Mouse (Mus musculus) kidney, adult 2 months (tissue): ENCODE results near the gene Atp7b. TPM values are rescaled to one million over a fixed set of nuclear protein-coding genes. Genes with fewer than 3 reads are reported as not detected.

ENCODE experiments used
- DNase-seq: peaks from one replicate; pipeline ENCODE4 v3.0.0; 2021
- H3K27ac ChIP-seq: fragments of 200-500 bp; 2 replicates; pipeline ENCODE4 v1.5.1; 2012; ENCODE audit warnings: low read depth, low read length, control low read depth, inconsistent platforms; ENCODE audit not compliant: insufficient read depth
- H3K27me3 ChIP-seq: fragments of 200-500 bp; replicated peaks from 2 replicates; pipeline ENCODE4 v1.6.1; 2012; ENCODE audit warnings: mild to moderate bottlenecking, moderate library complexity, low read length, inconsistent platforms; ENCODE audit not compliant: control insufficient read depth, insufficient read depth
- H3K36me3 ChIP-seq: fragments of 200-500 bp; 2 replicates; pipeline ENCODE4 v1.6.1; 2012; ENCODE audit warnings: mild to moderate bottlenecking, moderate library complexity, low read length, inconsistent platforms; ENCODE audit not compliant: control insufficient read depth, insufficient read depth
- H3K4me1 ChIP-seq: fragments of 200-500 bp; 2 replicates; pipeline ENCODE4 v1.6.1; 2011; ENCODE audit warnings: low read length; ENCODE audit not compliant: control insufficient read depth, insufficient read depth
- H3K4me3 ChIP-seq: fragments of 200-500 bp; 2 replicates; pipeline ENCODE4 v1.5.1; 2011; ENCODE audit warnings: mild to moderate bottlenecking, low read depth, low read length, control low read depth; ENCODE audit not compliant: insufficient read depth
- CTCF ChIP-seq: fragments of 200-500 bp; conservative IDR thresholded peaks from 2 replicates; pipeline ENCODE4 v1.5.1; 2011; ENCODE audit warnings: low read depth, mild to moderate bottlenecking, control low read depth, low read length, moderate library complexity, mixed read lengths; ENCODE audit not compliant: insufficient read depth, insufficient read length
- POLR2A ChIP-seq: fragments of 200-500 bp; IDR thresholded peaks from one replicate; pipeline ENCODE4 v1.6.1; 2011; ENCODE audit warnings: low read depth, low read length, control low read depth
- WGBS: fragments of 180-500 bp; shearing (Covaris S2); methylation state at CpG from one replicate; pipeline ENCODE4 v1.1.7; 2018; 5-methylcytosine and 5-hydroxymethylcytosine counted together
- polyA plus RNA-seq: library from polyadenylated mRNA; depleted of rRNA; stranded (reverse); fragments of >200 nt; gene quantifications from 2 replicates; pipeline ENCODE4 v1.2.3, GENCODE M21; 2012; rRNA removed

Atp7b gene
- polyA plus RNA-seq, 1 experiment: 1.1 TPM

- no peaks in the 10 kb centered on the region for H3K4me1 ChIP-seq
- no peaks in the 10 kb centered on the region for H3K27me3 ChIP-seq
- no peak for TF ChIP-seq POLR2A
- no peak for TF ChIP-seq CTCF
- H3K27ac ChIP-seq: no peak within 1 kb of the TSS
- no peaks in the 10 kb centered on the region for H3K36me3 ChIP-seq
- 79% methylated on average over 2 of the region's 2 CpGs for WGBS
- no peak within 1 kb of the TSS for H3K4me3 ChIP-seq
- no peak for DNase-seq
Measured at GRCm38 (mm10) chr8:21958414-21958813, 101.7 kb downstream of the Atp7b start, which contains the start of gene Fam90a1a. Fam90a1a (plus strand) TSS chr8:21958714.

- DNase-seq: no peak
- Histone ChIP-seq H3K36me3 (no peaks in the 10 kb centered on the region), H3K27me3 (no peaks in the 10 kb centered on the region), H3K4me1 (no peaks in the 10 kb centered on the region), H3K27ac (no peak overlapping the region), H3K4me3 (no peak overlapping the region)
- TF ChIP-seq CTCF: no peak
- TF ChIP-seq POLR2A: no peak
- WGBS: 80% methylated on average over 3 of the region's 3 CpGs
Measured at GRCm38 (mm10) chr8:21956336-21956735, 103.8 kb downstream of the Atp7b start.

- H3K27ac ChIP-seq: no peak overlapping the region
- peak; percentile 51 for DNase-seq
- 5% methylated on average over 9 of the region's 9 CpGs for WGBS
- H3K36me3 ChIP-seq: no peaks in the 10 kb centered on the region
- H3K27me3 ChIP-seq: no peaks in the 10 kb centered on the region
- no peak overlapping the region for H3K4me3 ChIP-seq
- no peaks in the 10 kb centered on the region for H3K4me1 ChIP-seq
- TF ChIP-seq POLR2A: no peak
- TF ChIP-seq CTCF: peak; percentile 68
Measured at GRCm38 (mm10) chr8:21955321-21955720, 104.8 kb downstream of the Atp7b start.

- Histone ChIP-seq H3K4me3 (no peak overlapping the region), H3K27ac (no peak overlapping the region), H3K36me3 (no peaks in the 10 kb centered on the region), H3K4me1 (peaks cover 6% of the 10 kb centered on the region), H3K27me3 (no peaks in the 10 kb centered on the region)
- TF ChIP-seq CTCF: no peak
- TF ChIP-seq POLR2A: no peak
- DNase-seq: peak; percentile 26
- WGBS: 33% methylated on average over 9 of the region's 9 CpGs
Measured at GRCm38 (mm10) chr8:21947311-21948017, 112.6 kb downstream of the Atp7b start.

GRCm38 (mm10) chr8:21946462-21946861, 113.6 kb downstream of the Atp7b start, which contains the start of gene Defb13:
Defb13 (plus strand) TSS chr8:21946762.
- TF ChIP-seq CTCF: no peak
- no peak for TF ChIP-seq POLR2A
- H3K4me1 ChIP-seq: peaks cover 6% of the 10 kb centered on the region
- H3K4me3 ChIP-seq: no peak within 1 kb of the TSS
- H3K27ac ChIP-seq: no peak within 1 kb of the TSS
- DNase-seq: no peak
- H3K27me3 ChIP-seq: no peaks in the 10 kb centered on the region
- WGBS: 65% methylated on average over 6 of the region's 6 CpGs
- H3K36me3 ChIP-seq: no peaks in the 10 kb centered on the region

Other genes starting within 250 kb of the Atp7b start
- gene Defb50, start 236.8 kb downstream of the Atp7b start, polyA plus RNA-seq: not detected in 2 replicates
- 1.5 and 2.4 TPM in 2 replicates for gene Defb2, start 220.4 kb downstream of the Atp7b start, polyA plus RNA-seq
- gene Defb10, start 201.4 kb downstream of the Atp7b start, polyA plus RNA-seq: not detected in 2 replicates
- not detected in 2 replicates for gene Defb9, start 174.9 kb downstream of the Atp7b start, polyA plus RNA-seq
- gene Defb11, start 153.9 kb downstream of the Atp7b start, polyA plus RNA-seq: 3.6 and 3.9 TPM in 2 replicates
- gene Defb15, start 127.6 kb downstream of the Atp7b start, polyA plus RNA-seq: not detected in 2 replicates
- not detected in 2 replicates for gene Defb35, start 122.0 kb downstream of the Atp7b start, polyA plus RNA-seq
- gene Defb13, start 113.5 kb downstream of the Atp7b start, polyA plus RNA-seq: not detected in 2 replicates
- 0.05 TPM in 1 of 2 replicates, not detected in the other for gene Fam90a1a, start 101.6 kb downstream of the Atp7b start, polyA plus RNA-seq
- not detected in 2 replicates for gene Ccdc70, start 90.5 kb downstream of the Atp7b start, polyA plus RNA-seq
- gene Alg11, start 416 bp upstream of the Atp7b start, polyA plus RNA-seq: 3.6 and 5.7 TPM in 2 replicates
- gene Nek5, start 64.7 kb upstream of the Atp7b start, polyA plus RNA-seq: 0.59 and 0.65 TPM in 2 replicates
- gene Nek3, start 106.1 kb upstream of the Atp7b start, polyA plus RNA-seq: 1.6 and 1.7 TPM in 2 replicates
- 0.38 and 0.64 TPM in 2 replicates for gene Ckap2, start 125.5 kb upstream of the Atp7b start, polyA plus RNA-seq
- 12.0 and 15.0 TPM in 2 replicates for gene Vps36, start 132.5 kb upstream of the Atp7b start, polyA plus RNA-seq
- 2.7 and 3.1 TPM in 2 replicates for gene Thsd1, start 167.0 kb upstream of the Atp7b start, polyA plus RNA-seq
- not detected in 2 replicates for gene Tpte, start 223.1 kb upstream of the Atp7b start, polyA plus RNA-seq